Mouse (Mus musculus): ENCODE results near the gene Adi1.

Gene Adi1

DNA sequence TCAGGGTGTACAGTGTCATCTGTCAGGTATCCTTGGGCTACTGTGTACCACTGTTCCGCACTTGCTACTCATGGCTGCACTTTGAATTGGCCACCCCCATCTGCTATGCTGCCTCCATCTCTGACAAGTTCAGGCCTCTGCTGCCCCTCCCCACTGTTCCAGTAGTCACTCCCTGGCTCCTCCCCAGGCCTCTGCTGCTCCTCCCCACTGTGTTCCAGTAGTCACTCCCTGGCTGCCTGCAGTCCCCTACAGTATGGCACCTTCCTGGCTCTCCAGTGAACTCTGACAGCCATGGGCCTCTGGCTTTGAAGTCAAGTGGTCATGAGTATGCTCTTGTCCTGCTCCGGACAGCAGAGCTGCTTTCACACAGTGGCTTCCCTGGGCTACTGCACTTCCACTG is 19.2 kb downstream of the Adi1 start:
- no peak for DNase-seq (ENCODE audit: low spot score in 2 of 2)

DNA sequence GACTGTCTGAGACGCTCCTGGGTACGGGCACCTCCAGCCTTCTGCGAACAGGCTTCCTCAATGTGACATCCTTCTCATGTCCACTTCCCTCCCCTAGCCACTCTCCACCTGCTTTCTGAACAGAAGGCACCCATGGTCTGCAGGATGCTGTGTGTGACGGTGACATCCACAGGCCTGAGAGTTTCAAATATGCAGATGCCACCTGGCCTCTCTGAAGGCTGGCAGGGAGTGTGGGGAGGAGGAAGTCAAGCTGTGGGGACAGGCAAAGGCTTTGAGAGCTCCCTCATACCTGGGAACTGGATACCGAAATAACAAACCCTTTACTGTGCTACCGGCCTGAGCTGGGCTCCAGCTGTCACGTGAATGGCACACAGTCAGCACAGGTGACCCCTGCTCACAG is 19.7 kb downstream of the Adi1 start:
- no peak for DNase-seq (ENCODE audit: low spot score in 2 of 2)

DNA sequence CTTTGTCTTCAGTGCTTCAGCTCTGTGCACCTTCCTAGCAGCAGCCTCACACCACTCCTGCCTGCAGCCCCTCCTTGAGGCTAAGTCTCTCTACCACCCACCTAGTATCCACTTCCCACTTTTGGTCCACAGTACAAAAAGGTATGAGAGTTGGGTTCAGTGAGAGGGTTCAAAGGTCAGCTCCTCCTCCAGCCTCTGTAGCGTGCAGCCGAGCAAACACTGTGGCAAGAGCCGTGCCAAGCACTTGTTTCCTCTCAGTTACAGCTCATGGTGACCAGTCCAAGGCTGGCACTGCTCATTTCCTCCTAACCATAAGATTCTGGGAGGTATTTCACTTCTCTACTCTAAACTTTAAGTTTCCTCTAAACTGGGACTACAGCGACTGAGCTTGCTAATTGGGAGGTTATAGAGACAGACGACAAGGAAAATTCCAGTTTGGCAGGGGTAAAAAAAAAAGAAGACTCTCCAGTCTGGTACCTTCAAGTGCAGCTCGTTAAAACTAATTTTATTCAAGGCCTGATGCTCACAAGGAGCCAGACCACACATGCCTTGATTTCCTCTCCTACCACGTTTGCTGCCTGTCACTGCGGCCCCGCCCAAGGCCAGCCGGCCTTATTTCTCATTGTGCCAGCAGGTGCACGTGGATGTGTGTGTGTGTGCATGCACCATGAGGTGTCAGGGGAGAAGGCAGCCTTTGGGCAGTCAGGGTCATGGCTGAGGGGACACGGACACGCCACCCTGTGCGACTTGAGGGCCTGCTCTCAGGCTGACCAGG is 23.0 kb downstream of the Adi1 start:
- no peak for DNase-seq (ENCODE audit: low spot score in 2 of 2)

- DNase-seq (ENCODE audit: low spot score in 2 of 2) = no peak
These were observed 24.1 kb downstream of the Adi1 start for GRCm38 (mm10) chr12:28699086-28699485.

- DNase-seq (ENCODE audit: low spot score in 2 of 2) = peak; percentile 74 to 82
These were observed 24.6 kb downstream of the Adi1 start for GRCm38 (mm10) chr12:28699656-28700055.

GRCm38 (mm10) chr12:28700101-28700511 is 25.1 kb downstream of the Adi1 start:
- peak in 1 of 2 experiments; percentile 29 for DNase-seq (ENCODE audit: low spot score in 2 of 2)

GRCm38 (mm10) chr12:28700561-28701025 is 25.6 kb downstream of the Adi1 start:
- DNase-seq (ENCODE audit: low spot score in 2 of 2) = peak; percentile 41 to 77

GRCm38 (mm10) chr12:28701302-28701701 is 26.3 kb downstream of the Adi1 start:
- no peak for DNase-seq (ENCODE audit: low spot score in 2 of 2)

DNA sequence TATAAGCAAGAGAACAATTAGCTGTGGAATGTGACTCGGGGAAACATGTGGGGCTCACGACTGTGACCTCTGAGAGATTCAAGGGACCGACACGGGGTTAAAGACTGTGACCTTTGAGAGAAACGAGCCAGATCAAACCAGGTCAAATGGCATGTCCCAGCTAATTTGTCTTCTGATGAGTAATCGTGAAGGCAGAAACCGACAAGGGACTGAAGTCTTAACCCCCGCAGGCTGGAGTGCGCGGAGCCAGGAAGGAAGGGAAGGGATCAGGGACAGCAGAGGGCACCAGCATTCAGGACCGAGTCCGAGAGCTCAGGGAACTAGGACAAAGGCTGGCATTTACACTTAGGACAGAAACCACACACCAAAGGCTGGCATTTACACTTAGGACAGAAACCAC is 29.4 kb downstream of the Adi1 start:
- DNase-seq (ENCODE audit: low spot score in 2 of 2) = no peak

DNA sequence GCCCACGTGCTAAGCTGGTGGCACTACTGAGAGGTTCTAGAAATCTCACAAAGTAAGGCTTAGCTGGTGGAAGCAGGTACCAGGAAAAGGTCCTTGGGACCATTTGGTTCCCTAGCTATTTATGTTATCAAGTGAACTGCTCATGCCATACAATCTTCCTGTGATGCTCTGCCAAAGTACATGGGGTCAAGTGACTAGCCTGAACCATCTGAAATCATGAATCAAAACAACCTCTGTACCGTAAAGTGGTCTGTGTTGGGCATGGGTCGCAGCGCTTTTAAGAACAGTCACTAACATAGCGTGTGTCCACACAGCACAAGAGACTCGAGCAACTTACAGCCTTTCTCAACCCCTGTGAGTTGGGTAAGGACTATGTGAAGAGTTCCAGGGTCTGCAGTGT is 30.2 kb downstream of the Adi1 start:
- DNase-seq (ENCODE audit: low spot score in 2 of 2) = no peak

DNA sequence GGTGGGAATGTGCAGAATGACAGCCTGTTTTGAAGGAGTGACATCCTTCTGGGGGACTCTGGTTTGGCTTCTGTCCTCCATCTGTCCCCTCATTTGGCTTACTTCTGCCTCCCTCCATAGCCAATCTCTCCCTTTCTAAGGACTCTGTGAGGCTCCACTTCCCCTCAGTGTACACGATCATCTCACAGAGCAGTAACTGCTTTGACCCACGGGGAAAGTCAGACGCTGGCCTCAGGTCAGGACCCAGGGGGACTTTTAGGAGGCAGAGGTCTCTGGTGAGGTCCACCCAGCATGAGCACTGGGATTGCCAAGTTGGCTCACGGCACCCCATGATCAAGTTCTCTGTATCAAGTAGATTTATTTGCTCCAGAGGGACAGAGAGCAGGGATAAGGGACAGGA is 33.1 kb downstream of the Adi1 start:
- DNase-seq (ENCODE audit: low spot score in 2 of 2) = no peak

- no peak for DNase-seq (ENCODE audit: low spot score in 2 of 2)
These were observed 35.6 kb downstream of the Adi1 start for GRCm38 (mm10) chr12:28710566-28711185.

DNA sequence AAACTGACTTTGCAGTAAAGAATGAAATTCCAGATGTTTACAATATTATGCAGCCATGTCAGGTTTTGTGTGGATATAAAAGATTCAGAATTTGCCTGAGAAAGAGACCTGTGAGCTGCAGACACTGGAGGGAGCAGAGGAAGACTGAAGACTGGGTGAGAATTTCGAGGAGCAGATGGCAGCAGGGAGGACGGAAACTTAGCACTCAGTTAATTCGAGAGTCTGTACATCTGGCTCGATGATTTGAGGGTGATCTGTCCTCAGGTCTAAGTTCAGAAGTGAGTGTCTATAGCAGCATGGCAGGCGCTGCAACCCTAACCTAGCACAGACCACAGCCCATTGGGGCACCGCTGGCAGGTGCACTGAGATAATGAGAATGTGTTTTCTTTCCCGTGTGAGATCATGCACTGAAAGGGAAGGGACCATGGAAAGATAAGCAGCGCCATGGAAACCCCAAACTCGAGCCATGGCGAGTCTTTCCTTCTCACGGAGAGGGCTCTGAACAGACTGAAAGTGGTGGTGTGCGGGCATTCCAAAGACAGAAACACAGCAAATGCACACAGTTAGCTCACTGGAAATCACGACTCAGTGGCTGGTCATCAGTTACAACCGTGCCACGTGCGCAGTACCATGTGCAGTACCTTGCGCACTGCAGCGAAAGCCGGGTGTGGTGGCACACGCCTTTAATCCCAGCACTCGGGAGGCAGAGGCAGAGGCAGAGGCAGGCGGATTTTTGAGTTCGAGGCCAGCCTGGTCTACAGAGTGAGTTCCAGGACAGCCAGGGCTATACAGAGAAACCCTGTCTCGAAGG is 40.0 kb downstream of the Adi1 start:
- no peak for DNase-seq (ENCODE audit: low spot score in 2 of 2)

DNA sequence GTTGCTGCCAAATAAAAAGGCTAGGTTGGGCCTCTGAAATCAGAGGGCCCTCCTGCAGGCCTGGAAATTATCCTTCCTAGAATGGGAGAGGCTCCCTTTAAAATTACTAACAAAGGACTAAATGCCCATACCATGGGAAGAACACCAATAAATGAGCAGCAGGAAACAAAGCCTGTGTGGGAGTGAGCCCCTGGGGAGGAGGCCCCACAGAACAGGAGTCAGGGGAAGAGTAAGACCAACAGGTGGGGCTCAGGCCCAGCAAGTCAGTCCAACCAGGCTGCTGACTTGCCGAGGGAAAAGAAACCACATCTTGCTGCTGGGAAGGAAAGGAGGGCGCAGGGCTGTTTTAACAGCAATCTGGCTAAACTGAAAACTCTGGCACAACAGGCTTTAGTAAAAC is 42.0 kb downstream of the Adi1 start:
- DNase-seq (ENCODE audit: low spot score in 2 of 2) = no peak

GRCm38 (mm10) chr12:28718106-28718505 is 43.1 kb downstream of the Adi1 start:
- DNase-seq (ENCODE audit: low spot score in 2 of 2) = no peak

DNA sequence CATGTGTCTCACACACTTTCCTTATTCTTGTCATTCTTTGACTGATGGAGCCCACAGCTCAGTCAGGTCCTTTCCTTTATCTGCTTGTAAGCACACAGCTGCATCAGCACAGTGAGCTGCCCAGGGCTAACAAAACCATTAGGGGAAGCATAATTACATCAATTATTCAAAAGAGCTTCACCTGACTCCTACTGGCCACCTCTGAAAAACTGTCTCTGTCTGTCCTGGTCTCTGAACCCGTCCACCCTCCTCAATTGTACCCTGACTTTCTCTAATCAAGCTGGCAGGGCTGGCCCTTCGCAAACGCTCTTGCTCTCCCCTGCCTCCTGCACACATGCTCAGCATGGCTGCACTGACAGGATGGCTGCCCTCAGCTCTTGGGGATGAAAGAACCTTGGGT is 49.3 kb downstream of the Adi1 start:
- no peak for DNase-seq (ENCODE audit: low spot score in 2 of 2)

DNA sequence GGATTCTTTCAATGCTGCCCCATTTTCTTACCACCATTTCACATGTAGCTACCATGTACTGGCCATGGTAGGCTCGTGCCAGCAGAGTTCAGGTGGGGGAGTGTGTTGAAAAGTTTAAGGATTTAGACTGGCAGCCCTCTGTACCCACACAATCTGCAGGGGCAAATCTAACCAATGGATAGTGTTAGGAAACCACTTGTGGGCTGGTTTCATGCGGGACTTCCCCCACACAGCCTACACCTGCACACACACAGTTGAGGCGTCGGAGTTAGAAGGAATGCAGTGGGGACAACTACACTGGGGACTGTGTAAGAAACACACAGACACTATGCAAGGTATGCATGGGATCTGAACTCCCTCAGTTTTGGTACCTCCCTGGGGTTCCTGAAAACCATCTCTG is 51.2 kb downstream of the Adi1 start:
- no peak for DNase-seq (ENCODE audit: low spot score in 2 of 2)

- DNase-seq (ENCODE audit: low spot score in 2 of 2) = no peak
These were observed 52.0 kb downstream of the Adi1 start for GRCm38 (mm10) chr12:28727061-28727460.

Data from cerebellum, postnatal 4 days (tissue).